Mouse (Mus musculus): ENCODE data around the gene Prc1. TPM values are rescaled to one million over a fixed set of nuclear protein-coding genes. Genes with fewer than 3 reads are reported as not detected.

Prc1 gene
- polyA plus RNA-seq, 1 experiment from 2014 or later = 242 TPM

GRCm38 (mm10) chr7:80296462-80296861 lies 2.2 kb downstream of the Prc1 start:
- H3K27ac ChIP-seq = no peak overlapping the region
- no peaks in the 10 kb centered on the region for H3K27me3 ChIP-seq (ENCODE audit: poor library complexity, severe bottlenecking)
- WGBS = 95% methylated on average over 6 of the region's 6 CpGs
- no peak for DNase-seq (ENCODE audit: extremely low spot score, low spot score)
- H3K4me3 ChIP-seq = peak overlapping the region; percentile 90
- peaks cover 39% of the 10 kb centered on the region for H3K4me1 ChIP-seq
- H3K36me3 ChIP-seq (replicated peaks) = peaks cover 59% of the 10 kb centered on the region
- no peaks in the 10 kb centered on the region for H3K9me3 ChIP-seq

- Histone ChIP-seq H3K27me3 (ENCODE audit: poor library complexity, severe bottlenecking) (no peaks in the 10 kb centered on the region), H3K9me3 (no peaks in the 10 kb centered on the region), H3K27ac (no peak overlapping the region), H3K4me3 (peak overlapping the region; percentile 90; the same call in 1 of the 2 replicates), H3K36me3 (replicated peaks) (peaks cover 63% of the 10 kb centered on the region), H3K4me1 (peaks cover 39% of the 10 kb centered on the region)
- 95% methylated on average over 3 of the region's 3 CpGs for WGBS
- DNase-seq (ENCODE audit: extremely low spot score, low spot score) = no peak
Measured at GRCm38 (mm10) chr7:80297041-80297440, 2.8 kb downstream of the Prc1 start.

- Histone ChIP-seq H3K36me3 (replicated peaks) (peaks cover 78% of the 10 kb centered on the region), H3K9me3 (no peaks in the 10 kb centered on the region), H3K4me1 (peaks cover 37% of the 10 kb centered on the region), H3K27ac (no peak overlapping the region), H3K27me3 (ENCODE audit: poor library complexity, severe bottlenecking) (no peaks in the 10 kb centered on the region), H3K4me3 (no peak overlapping the region)
- DNase-seq (ENCODE audit: extremely low spot score, low spot score) = no peak
- 96% methylated on average over 4 of the region's 4 CpGs for WGBS
Measured at GRCm38 (mm10) chr7:80298754-80299153, 4.5 kb downstream of the Prc1 start.

- Histone ChIP-seq H3K27ac (no peak overlapping the region), H3K4me1 (peaks cover 31% of the 10 kb centered on the region), H3K4me3 (no peak overlapping the region), H3K36me3 (replicated peaks) (peaks cover 86% of the 10 kb centered on the region), H3K9me3 (no peaks in the 10 kb centered on the region), H3K27me3 (ENCODE audit: poor library complexity, severe bottlenecking) (no peaks in the 10 kb centered on the region)
- no peak for DNase-seq (ENCODE audit: extremely low spot score, low spot score)
- 94% methylated on average over 3 of the region's 3 CpGs for WGBS
Measured at GRCm38 (mm10) chr7:80299568-80299967, 5.3 kb downstream of the Prc1 start.

- WGBS = 85% methylated on average over 2 of the region's 2 CpGs
Measured at GRCm38 (mm10) chr7:80301522-80301921, 7.3 kb downstream of the Prc1 start.

GRCm38 (mm10) chr7:80307766-80308165 lies 13.5 kb downstream of the Prc1 start:
- H3K36me3 ChIP-seq (replicated peaks) = peaks cover 100% of the 10 kb centered on the region
- H3K27ac ChIP-seq = no peak overlapping the region
- 87% methylated on average over 3 of the region's 3 CpGs for WGBS
- no peaks in the 10 kb centered on the region for H3K27me3 ChIP-seq (ENCODE audit: poor library complexity, severe bottlenecking)
- no peak for DNase-seq (ENCODE audit: extremely low spot score, low spot score)
- H3K4me1 ChIP-seq = no peaks in the 10 kb centered on the region
- no peak overlapping the region for H3K4me3 ChIP-seq
- H3K9me3 ChIP-seq = no peaks in the 10 kb centered on the region

More at GRCm38 (mm10) chr7:80301522-80301921, 7.3 kb downstream of the Prc1 start:
- no peak overlapping the region for H3K27ac ChIP-seq
- no peaks in the 10 kb centered on the region for H3K9me3 ChIP-seq
- peaks cover 17% of the 10 kb centered on the region for H3K4me1 ChIP-seq
- H3K27me3 ChIP-seq (ENCODE audit: poor library complexity, severe bottlenecking) = no peaks in the 10 kb centered on the region
- H3K36me3 ChIP-seq (replicated peaks) = peaks cover 98% of the 10 kb centered on the region
- DNase-seq (ENCODE audit: extremely low spot score, low spot score) = no peak
- H3K4me3 ChIP-seq = no peak overlapping the region

- H3K4me3 ChIP-seq = no peak overlapping the region
- peaks cover 100% of the 10 kb centered on the region for H3K36me3 ChIP-seq (replicated peaks)
- H3K9me3 ChIP-seq = no peaks in the 10 kb centered on the region
- DNase-seq (ENCODE audit: extremely low spot score, low spot score) = no peak
- WGBS = 92% methylated on average over 7 of the region's 7 CpGs
- H3K4me1 ChIP-seq = no peaks in the 10 kb centered on the region
- H3K27ac ChIP-seq = no peak overlapping the region
- H3K27me3 ChIP-seq (ENCODE audit: poor library complexity, severe bottlenecking) = no peaks in the 10 kb centered on the region
Measured at GRCm38 (mm10) chr7:80310771-80311170, 16.5 kb downstream of the Prc1 start.

- Histone ChIP-seq H3K36me3 (replicated peaks) (peaks cover 95% of the 10 kb centered on the region), H3K27me3 (ENCODE audit: poor library complexity, severe bottlenecking) (no peaks in the 10 kb centered on the region), H3K4me1 (peaks cover 5% of the 10 kb centered on the region; the same call in 1 of the 2 replicates), H3K9me3 (no peaks in the 10 kb centered on the region), H3K27ac (no peak overlapping the region), H3K4me3 (no peak overlapping the region)
- 92% methylated on average over 2 of the region's 2 CpGs for WGBS
- no peak for DNase-seq (ENCODE audit: extremely low spot score, low spot score)
Measured at GRCm38 (mm10) chr7:80315733-80316132, 21.5 kb downstream of the Prc1 start.

- WGBS = 57% methylated on average over 1 of the region's 1 CpGs
Measured at GRCm38 (mm10) chr7:80317439-80318115, 23.3 kb downstream of the Prc1 start.

GRCm38 (mm10) chr7:80318670-80319069 lies 24.4 kb downstream of the Prc1 start:
- no peak for DNase-seq (ENCODE audit: extremely low spot score, low spot score)
- H3K36me3 ChIP-seq (replicated peaks) = peaks cover 75% of the 10 kb centered on the region
- H3K4me3 ChIP-seq = no peak overlapping the region
- no peaks in the 10 kb centered on the region for H3K27me3 ChIP-seq (ENCODE audit: poor library complexity, severe bottlenecking)
- no peak overlapping the region for H3K27ac ChIP-seq
- H3K4me1 ChIP-seq = peaks cover 20% of the 10 kb centered on the region
- 95% methylated on average over 4 of the region's 4 CpGs for whole genome bisulfite sequencing
- no peaks in the 10 kb centered on the region for H3K9me3 ChIP-seq

More at GRCm38 (mm10) chr7:80317439-80318115, 23.3 kb downstream of the Prc1 start:
- H3K36me3 ChIP-seq (replicated peaks) = peaks cover 86% of the 10 kb centered on the region
- H3K4me1 ChIP-seq = peaks cover 10% of the 10 kb centered on the region
- H3K4me3 ChIP-seq = no peak overlapping the region
- H3K27ac ChIP-seq = no peak overlapping the region
- DNase-seq (ENCODE audit: extremely low spot score, low spot score) = no peak
- H3K9me3 ChIP-seq = no peaks in the 10 kb centered on the region
- no peaks in the 10 kb centered on the region for H3K27me3 ChIP-seq (ENCODE audit: poor library complexity, severe bottlenecking)

- Histone ChIP-seq H3K27me3 (ENCODE audit: poor library complexity, severe bottlenecking) (no peaks in the 10 kb centered on the region), H3K4me3 (no peak overlapping the region), H3K27ac (no peak overlapping the region), H3K36me3 (replicated peaks) (peaks cover 63% of the 10 kb centered on the region), H3K9me3 (no peaks in the 10 kb centered on the region), H3K4me1 (peaks cover 21% of the 10 kb centered on the region)
- no peak for DNase-seq (ENCODE audit: extremely low spot score, low spot score)
- WGBS = 88% methylated on average over 19 of the region's 19 CpGs
Measured at GRCm38 (mm10) chr7:80319846-80320496, 25.7 kb downstream of the Prc1 start.

- no peak for DNase-seq (ENCODE audit: extremely low spot score, low spot score)
- Histone ChIP-seq H3K36me3 (replicated peaks) (peaks cover 68% of the 10 kb centered on the region), H3K27me3 (ENCODE audit: poor library complexity, severe bottlenecking) (no peaks in the 10 kb centered on the region), H3K4me1 (peaks cover 26% of the 10 kb centered on the region), H3K27ac (peak overlapping the region; percentile 89), H3K9me3 (no peaks in the 10 kb centered on the region), H3K4me3 (peak overlapping the region; percentile 70)
- 25% methylated on average over 8 of the region's 8 CpGs for WGBS
Measured at GRCm38 (mm10) chr7:80323336-80323735, 29.1 kb downstream of the Prc1 start.

Measured in forebrain, embryonic 10.5 days (tissue).